Mouse (Mus musculus): ENCODE results near the gene Adgrf1.

GRCm38 (mm10) chr17:43362881-43363280 lies 92.8 kb downstream of the Adgrf1 start:
- TF ChIP-seq CTCF (IDR thresholded peaks at IDR 0.05; ENCODE audit: control insufficient read depth, insufficient read depth, insufficient read length) = no peak
- no peak for TF ChIP-seq MYOD1 (IDR thresholded peaks at IDR 0.05; ENCODE audit: control insufficient read depth, insufficient read length, low read depth)
- TF ChIP-seq USF1 (IDR thresholded peaks at IDR 0.05; ENCODE audit: low read depth) = no peak
- no peak for TF ChIP-seq CEBPB (IDR thresholded peaks at IDR 0.05; ENCODE audit: low read depth)
- no peak for TF ChIP-seq MAX (IDR thresholded peaks at IDR 0.05)
- no peak for TF ChIP-seq FOSL1 (IDR thresholded peaks at IDR 0.05; ENCODE audit: insufficient read depth, low read length, poor library complexity, severe bottlenecking)
- TF ChIP-seq MYOG (IDR thresholded peaks at IDR 0.05; ENCODE audit: control insufficient read depth, extremely low read depth, insufficient read length) = no peak
